Mouse (Mus musculus) olfactory bulb, adult 2 months (tissue): ENCODE measurements around the gene Tmem72.

Experiments
- CTCF ChIP-seq: fragments of 200-500 bp; IDR thresholded peaks from 2 replicates; pipeline ENCODE4 v1.5.1; 2012; ENCODE audit warnings: low read depth, mild to moderate bottlenecking, low read length, moderate library complexity; ENCODE audit not compliant: insufficient read depth
- POLR2A ChIP-seq: fragments of 200-500 bp; IDR thresholded peaks from 2 replicates; pipeline ENCODE4 v1.6.1; 2012; ENCODE audit warnings: mild to moderate bottlenecking, low read depth, low read length, moderate library complexity; ENCODE audit not compliant: insufficient read depth

DNA sequence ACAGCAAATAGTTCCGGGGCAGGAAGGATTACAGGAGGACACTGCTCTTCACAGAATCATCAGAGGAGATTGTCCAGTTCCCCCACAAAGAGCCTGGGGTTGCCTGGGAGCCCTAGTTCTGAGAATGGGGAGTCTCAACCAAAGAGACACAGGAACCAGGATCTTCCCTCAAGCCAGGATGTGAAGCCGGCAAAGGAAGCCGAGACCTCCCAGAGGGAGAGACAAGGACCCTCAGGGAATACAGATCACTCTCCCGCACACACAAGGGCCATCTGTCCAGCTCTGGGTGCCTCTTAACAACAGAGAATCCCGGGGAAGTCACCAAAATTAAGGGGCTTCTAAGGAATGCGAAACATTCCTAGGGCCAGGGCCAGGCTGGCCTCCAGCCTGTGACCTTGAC lies 39.4 kb downstream of the Tmem72 start:
- TF ChIP-seq POLR2A (no peak), CTCF (no peak)
